Mouse (Mus musculus) liver, adult (tissue): ENCODE measurements around the gene Fubp1.

Experiments
- GATA4 ChIP-seq: IDR thresholded peaks from 2 replicates; pipeline ENCODE4 v1.6.1; 2014; ENCODE audit warnings: mild to moderate bottlenecking, low read length; ENCODE audit not compliant: insufficient replicate concordance

Gene Fubp1

DNA sequence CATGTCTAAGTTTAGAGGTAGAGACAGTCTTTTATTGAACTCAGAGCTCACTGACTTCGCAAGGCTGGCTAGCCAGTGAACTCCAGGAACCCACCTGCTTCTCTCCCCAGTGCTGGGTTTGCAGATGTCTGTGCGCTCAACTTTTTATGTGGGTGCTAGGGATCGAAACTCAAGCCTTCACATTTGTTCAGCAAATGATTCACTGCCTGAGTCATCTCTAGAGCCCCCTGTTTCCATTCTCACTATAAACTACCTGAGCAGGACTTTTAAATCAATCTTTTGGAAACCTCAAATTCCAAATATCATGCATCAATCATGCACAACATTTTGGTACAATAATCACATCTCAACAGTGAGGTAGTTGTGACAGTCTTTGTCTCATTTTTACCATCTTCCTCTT lies 47.3 kb downstream of the Fubp1 start:
- TF ChIP-seq GATA4, result no peak

DNA sequence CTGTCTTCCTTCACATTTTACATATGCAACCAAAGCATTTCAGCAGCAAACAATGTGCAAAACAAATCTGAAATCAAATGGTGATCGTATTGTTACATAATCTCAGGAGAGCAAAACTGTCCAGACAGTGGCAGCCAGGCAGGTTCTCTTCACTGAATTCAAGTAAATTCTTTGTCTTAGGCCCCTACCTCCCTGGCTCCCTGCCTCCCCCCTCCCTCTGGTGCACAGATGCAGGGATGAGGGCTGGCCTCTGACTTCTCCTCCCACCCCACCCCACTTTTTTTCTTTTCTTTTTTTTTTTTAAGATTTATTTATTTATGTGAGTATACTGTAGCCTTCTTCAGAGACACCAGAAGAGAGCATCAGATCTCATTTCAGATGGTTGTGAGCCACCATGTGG lies 50.1 kb downstream of the Fubp1 start:
- TF ChIP-seq GATA4, result no peak

- TF ChIP-seq GATA4, result no peak
Observed at GRCm38 (mm10) chr3:152261436-152261835, 51.2 kb downstream of the Fubp1 start.

DNA sequence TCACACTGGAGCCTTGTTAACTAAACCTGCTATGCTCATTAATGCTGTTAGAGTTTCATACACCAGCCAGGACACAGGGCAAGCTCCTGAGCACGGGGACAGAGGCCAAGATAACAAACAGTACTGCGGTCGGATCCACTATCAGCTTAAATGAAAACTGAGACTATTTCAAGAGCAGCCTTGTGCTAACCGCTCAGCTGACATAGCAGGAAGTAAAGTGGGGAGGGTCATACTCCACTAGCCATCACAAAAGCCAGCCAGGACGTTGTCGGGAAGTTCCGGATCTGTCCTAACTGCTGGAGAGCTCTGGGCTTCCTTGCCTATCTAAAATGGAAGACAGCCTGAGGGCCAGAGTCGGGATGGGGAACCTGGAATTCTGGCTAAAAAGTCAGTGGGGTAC lies 51.7 kb downstream of the Fubp1 start:
- TF ChIP-seq GATA4, result peak; percentile 39; the same call in 1 of the 2 replicates

GRCm38 (mm10) chr3:152264374-152264773 lies 54.2 kb downstream of the Fubp1 start:
- TF ChIP-seq GATA4, result no peak

DNA sequence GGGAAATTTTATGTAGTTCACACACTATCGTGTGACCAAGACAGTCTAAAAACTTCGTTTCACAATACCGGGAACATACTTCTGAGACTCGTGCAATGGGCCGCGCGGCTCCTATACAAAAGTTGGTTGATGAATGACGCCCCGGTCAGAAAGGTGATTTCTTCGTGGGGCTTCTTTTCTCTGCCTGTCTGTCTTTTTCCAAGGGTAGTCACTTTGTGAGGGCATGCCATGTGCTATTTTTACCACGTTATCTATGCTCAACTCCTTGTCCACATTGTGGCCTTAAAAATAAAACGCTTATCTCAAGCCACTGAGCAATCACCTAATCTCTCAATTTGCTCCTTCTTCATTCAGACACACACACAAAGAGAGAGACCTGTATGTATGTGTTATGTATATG lies 54.6 kb downstream of the Fubp1 start:
- no peak for TF ChIP-seq GATA4

DNA sequence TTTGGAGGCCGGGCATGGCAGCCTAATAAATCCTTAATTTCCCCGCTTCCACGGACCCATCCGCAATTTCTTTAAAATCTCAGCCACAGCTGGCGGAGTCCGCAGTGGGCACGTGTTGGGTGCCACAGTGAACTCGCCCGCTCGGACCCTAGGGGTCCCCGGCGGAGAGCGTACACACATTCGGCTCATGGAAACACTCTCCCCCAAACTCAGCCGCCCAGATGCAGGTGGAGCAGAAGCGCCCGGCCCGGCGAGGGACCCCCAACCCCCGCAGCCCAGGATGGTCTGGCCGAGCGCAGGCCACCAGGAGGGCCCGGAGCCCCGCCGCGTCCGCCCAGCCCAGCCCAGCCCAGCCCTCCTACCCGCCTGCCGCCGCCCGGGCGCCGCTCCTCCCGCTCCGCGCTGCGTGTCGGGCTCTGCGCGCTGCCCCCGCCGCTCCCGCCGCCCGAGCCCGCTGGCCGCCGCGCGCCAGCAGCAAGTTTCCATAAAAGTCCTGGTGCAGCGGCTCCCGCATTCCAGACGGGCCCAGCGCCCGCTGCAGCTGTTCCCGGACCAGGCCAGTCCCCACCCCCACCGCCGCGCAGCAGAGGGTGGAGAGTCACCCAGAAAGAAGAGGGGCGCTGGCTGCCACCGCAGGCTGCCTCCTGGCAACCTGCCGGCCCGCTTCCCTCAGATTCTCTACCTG lies 55.3 kb downstream of the Fubp1 start:
- TF ChIP-seq GATA4, result no peak

- TF ChIP-seq GATA4, result no peak
Observed at GRCm38 (mm10) chr3:152266036-152266421, 55.8 kb downstream of the Fubp1 start, which contains the start of gene Nexn. Nexn (minus strand) TSS chr3:152266350.

GRCm38 (mm10) chr3:152268099-152268498 lies 57.9 kb downstream of the Fubp1 start:
- TF ChIP-seq GATA4, result no peak

DNA sequence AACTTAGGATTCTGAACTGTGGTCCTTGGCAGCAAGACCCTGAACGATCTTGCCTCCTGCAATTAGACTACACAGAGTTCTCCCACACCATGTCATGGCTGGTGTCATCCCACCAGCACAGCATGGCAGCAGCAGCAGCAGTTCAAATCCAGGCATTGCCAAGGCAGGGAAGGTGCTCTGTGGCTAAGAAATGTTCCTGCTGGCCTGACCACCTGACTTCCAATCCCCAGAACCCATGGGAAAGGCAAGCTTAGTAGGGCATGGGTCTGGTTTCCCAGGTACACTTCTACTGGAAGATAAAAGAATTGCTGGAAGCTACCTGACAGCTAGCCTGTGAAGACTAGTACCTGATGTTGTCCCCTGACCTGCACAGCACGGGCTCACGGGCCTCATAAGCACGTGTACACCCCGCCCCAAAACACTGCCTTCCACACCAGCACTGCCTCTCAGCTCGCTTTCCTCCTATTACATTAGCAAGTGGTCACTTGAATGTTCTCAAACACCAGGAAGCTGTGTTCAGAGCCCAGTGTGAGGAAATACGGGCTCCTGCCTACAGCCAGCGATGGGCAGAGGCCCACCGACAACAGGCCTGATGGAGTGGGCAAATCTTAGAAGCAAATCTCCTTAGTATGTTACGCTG lies 61.0 kb downstream of the Fubp1 start:
- TF ChIP-seq GATA4, result no peak

GRCm38 (mm10) chr3:152271876-152272275 lies 61.7 kb downstream of the Fubp1 start:
- TF ChIP-seq GATA4, result no peak

DNA sequence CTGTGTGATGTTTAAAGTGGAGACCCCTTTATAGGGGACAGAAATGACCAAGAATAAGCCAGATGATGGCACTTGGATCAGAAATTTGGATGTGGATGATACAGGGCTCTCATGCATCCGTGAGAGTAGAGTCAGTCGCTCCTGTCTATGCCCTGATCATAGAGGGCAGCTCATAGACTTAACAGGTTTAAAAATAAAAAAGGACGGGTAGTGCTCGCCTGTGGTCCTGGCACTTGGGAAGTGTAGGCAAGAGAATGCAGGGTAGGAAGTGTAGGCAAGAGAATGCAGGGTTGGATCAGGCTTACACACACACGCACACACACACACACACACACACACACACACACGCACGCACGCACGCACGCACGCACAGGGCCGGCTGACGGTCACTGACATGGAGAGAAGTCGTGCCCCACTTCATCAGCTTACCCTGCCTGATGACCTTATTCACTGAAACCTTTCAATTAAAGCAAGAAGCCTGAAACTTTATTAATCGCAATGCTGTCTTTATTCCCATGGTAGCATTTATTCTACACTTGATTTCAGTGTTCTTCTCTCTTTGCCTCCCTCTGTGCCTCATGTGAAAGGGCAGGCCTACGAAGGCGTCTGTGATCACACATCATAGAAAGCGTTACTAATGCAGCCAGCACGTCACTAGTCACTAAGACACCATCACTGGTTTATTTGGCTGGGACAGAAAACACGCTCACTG lies 62.9 kb downstream of the Fubp1 start:
- TF ChIP-seq GATA4, result no peak

DNA sequence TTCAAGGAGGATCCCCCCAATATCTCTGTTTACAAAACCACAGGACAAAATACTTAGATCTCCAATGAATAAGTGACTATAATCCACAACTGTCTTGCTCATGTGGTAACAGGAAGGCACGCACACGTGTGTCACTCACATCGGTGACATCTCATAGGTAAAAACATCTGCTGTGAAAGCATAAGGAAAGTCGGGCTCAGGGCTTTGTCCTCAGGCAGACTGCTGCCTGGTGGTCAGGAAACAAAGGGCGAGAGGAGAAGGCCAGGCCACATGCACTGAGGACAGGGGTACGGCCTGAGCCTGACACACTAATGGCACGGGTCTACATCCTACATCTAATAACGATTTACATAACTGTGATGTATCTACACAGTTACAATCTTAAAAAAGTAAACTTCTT lies 64.8 kb downstream of the Fubp1 start:
- TF ChIP-seq GATA4, result no peak

GRCm38 (mm10) chr3:152276935-152277334 lies 66.7 kb downstream of the Fubp1 start:
- TF ChIP-seq GATA4, result no peak

DNA sequence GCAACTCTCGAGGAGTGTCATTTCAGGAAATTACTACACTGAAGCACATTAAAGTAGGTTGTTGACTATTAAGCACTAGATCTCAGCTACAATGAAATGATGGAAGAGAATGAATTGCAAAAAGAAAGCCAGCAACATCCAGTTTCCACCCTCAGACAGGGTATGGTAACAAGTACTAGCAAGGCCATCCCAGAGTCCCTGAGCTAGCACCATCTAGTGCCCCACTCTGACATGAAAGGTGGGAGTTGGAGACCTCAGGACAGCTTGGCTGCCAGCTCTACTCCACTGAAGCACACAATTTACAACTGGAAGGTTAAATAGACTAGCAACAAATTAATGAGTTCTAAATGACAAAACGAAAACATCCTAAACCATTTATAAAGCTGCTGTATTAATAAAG lies 67.7 kb downstream of the Fubp1 start:
- TF ChIP-seq GATA4, result no peak

- no peak for TF ChIP-seq GATA4
Observed at GRCm38 (mm10) chr3:152278431-152278830, 68.2 kb downstream of the Fubp1 start.

GRCm38 (mm10) chr3:152282126-152282525 lies 71.9 kb downstream of the Fubp1 start:
- TF ChIP-seq GATA4, result no peak

- no peak for TF ChIP-seq GATA4
Observed at GRCm38 (mm10) chr3:152284306-152284705, 74.1 kb downstream of the Fubp1 start.
